Mouse (Mus musculus) CH12.LX (cell line): ENCODE data around the gene Ces4a.
"Not testable (repeated sequence)": the region's sequence is repeated elsewhere in the genome, so short reads cannot be mapped to it uniquely, and the experiment has no call there.

Experiments used
- CTCF ChIP-seq, 2 experiments: IDR thresholded peaks in 1 of 2; conservative IDR thresholded peaks in 1 of 2; 2 replicates each; pipeline ENCODE4 v1.5.1; 2011 to 2012; ENCODE audit warnings: low read depth in 2 of 2, low read length in 2 of 2, improper control_type of control experiment in 1 of 2, inconsistent platforms in 1 of 2, mild to moderate bottlenecking in 1 of 2, moderate library complexity in 1 of 2
- GABPA ChIP-seq: IDR thresholded peaks from 2 replicates; pipeline ENCODE4 v1.6.1; 2012; ENCODE audit warnings: low read depth, low read length, improper control_type of control experiment, inconsistent platforms; ENCODE audit not compliant: insufficient replicate concordance
- MAFK ChIP-seq: IDR thresholded peaks from 2 replicates; pipeline ENCODE4 v1.6.1; 2011; ENCODE audit warnings: low read length, improper control_type of control experiment; ENCODE audit not compliant: insufficient replicate concordance
- MAX ChIP-seq: IDR thresholded peaks from 2 replicates; pipeline ENCODE4 v1.6.1; 2011; ENCODE audit warnings: low read length, improper control_type of control experiment
- MYC ChIP-seq: IDR thresholded peaks from 2 replicates; pipeline ENCODE4 v1.6.1; 2011; ENCODE audit warnings: low read depth, mild to moderate bottlenecking, improper control_type of control experiment, low read length
- PAX5 ChIP-seq: IDR thresholded peaks from 2 replicates; pipeline ENCODE4 v1.6.1; 2012; ENCODE audit warnings: low read length, inconsistent platforms, mixed read lengths
- SIN3A ChIP-seq: IDR thresholded peaks from 2 replicates; pipeline ENCODE4 v1.6.1; 2012; ENCODE audit warnings: low read length, improper control_type of control experiment, inconsistent platforms
- ZNF384 ChIP-seq: IDR thresholded peaks from 2 replicates; pipeline ENCODE4 v1.6.1; 2012; ENCODE audit warnings: low read depth, low read length, improper control_type of control experiment, inconsistent platforms

DNA sequence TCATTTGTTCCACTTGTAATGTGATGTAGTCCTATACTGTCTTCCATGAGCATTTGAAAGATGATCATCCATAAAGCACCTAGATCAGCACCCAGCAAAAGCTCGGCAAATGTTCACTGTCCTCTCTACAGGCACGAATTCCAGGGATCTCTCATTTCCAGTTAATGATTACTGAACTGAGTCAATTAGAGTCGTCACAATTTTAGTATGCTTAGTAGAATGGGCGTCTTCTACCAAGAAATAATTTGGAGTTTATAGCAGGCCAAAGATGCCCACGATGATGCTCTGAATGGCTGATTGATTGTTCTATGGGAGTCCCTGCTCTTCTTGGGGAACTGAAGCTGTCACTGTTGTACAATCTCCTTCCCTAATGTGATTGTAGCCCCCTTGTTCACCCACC, 27.9 kb upstream of the Ces4a start:
- not testable (repeated sequence) for TF ChIP-seq MYC; PAX5; CTCF (conservative IDR thresholded peaks at IDR 0.05 in 1 of 2, IDR thresholded peaks at IDR 0.05 in 1 of 2; ENCODE audit: low read depth in 2 of 2, low read length in 2 of 2); GABPA; MAFK; SIN3A; MAX; ZNF384
